Mouse (Mus musculus) cerebellum, adult 8-10 months (tissue): ENCODE measurements around the gene Hypk.
"Not testable (repeated sequence)": the region's sequence is repeated elsewhere in the genome, so short reads cannot be mapped to it uniquely, and the experiment has no call there.

ENCODE experiments used
- DNase-seq: peaks from one replicate; pipeline ENCODE4 v3.0.0; 2022

The Hypk gene

GRCm38 (mm10) chr2:121448739-121449535 lies 4.2 kb upstream of the Hypk start, which contains the start of gene Serf2:
Gene Serf2 (plus strand): TSS chr2:121449195.
- peak; percentile 98 for DNase-seq

- no peak for DNase-seq
Measured at GRCm38 (mm10) chr2:121449545-121450011, 3.5 kb upstream of the Hypk start.

GRCm38 (mm10) chr2:121450093-121450492 lies 3.0 kb upstream of the Hypk start:
- no peak for DNase-seq

- DNase-seq, result no peak
Measured at GRCm38 (mm10) chr2:121452361-121452760, 729 bp upstream of the Hypk start.

GRCm38 (mm10) chr2:121453917-121454316 lies 827 bp downstream of the Hypk start:
- DNase-seq, result no peak

GRCm38 (mm10) chr2:121455534-121455933 lies 2.4 kb downstream of the Hypk start:
- DNase-seq, result no peak

- peak; percentile 66 for DNase-seq
Measured at GRCm38 (mm10) chr2:121456692-121457642, 3.9 kb downstream of the Hypk start, which contains the start of gene Serinc4. Gene Serinc4 (minus strand): TSS chr2:121456781.

GRCm38 (mm10) chr2:121460071-121460470 lies 7.0 kb downstream of the Hypk start:
- no peak for DNase-seq

GRCm38 (mm10) chr2:121468982-121469381 lies 15.9 kb downstream of the Hypk start:
- DNase-seq, result not testable (repeated sequence)

GRCm38 (mm10) chr2:121472783-121473182 lies 19.7 kb downstream of the Hypk start:
- not testable (repeated sequence) for DNase-seq

- peak; percentile 76 for DNase-seq
Measured at GRCm38 (mm10) chr2:121473301-121474179, 20.4 kb downstream of the Hypk start, which contains the start of gene Mfap1b. Gene Mfap1b (minus strand): TSS chr2:121474067.

- no peak for DNase-seq
Measured at GRCm38 (mm10) chr2:121474180-121474535, 21.1 kb downstream of the Hypk start.

GRCm38 (mm10) chr2:121475306-121475705 lies 22.2 kb downstream of the Hypk start:
- DNase-seq, result not testable (repeated sequence)

- no peak for DNase-seq
Measured at GRCm38 (mm10) chr2:121477491-121478266, 24.6 kb downstream of the Hypk start.

- no peak for DNase-seq
Measured at GRCm38 (mm10) chr2:121480498-121480897, 27.4 kb downstream of the Hypk start.

- DNase-seq, result not testable (repeated sequence)
Measured at GRCm38 (mm10) chr2:121480916-121481315, 27.8 kb downstream of the Hypk start.

GRCm38 (mm10) chr2:121483576-121483975 lies 30.5 kb downstream of the Hypk start:
- DNase-seq, result no peak

- not testable (repeated sequence) for DNase-seq
Measured at GRCm38 (mm10) chr2:121484403-121484802, 31.3 kb downstream of the Hypk start.

GRCm38 (mm10) chr2:121501550-121501949 lies 48.5 kb downstream of the Hypk start:
- DNase-seq, result not testable (repeated sequence)

GRCm38 (mm10) chr2:121505942-121506882 lies 53.1 kb downstream of the Hypk start, which contains the start of the genes Mfap1a and Wdr76:
Gene Mfap1a (minus strand): TSS chr2:121506665.
Gene Wdr76 (plus strand): TSS chr2:121506723.
- peak; percentile 76 for DNase-seq
